Mouse (Mus musculus) cerebellum, postnatal 36 days (tissue): ENCODE measurements around the gene Zfp12.

Experiments used
- DNase-seq, 2 experiments: peaks; one replicate each; pipeline ENCODE4 v3.0.0; 2021 to 2022; ENCODE audit warnings: mixed read lengths in 2 of 2

Gene Zfp12

DNA sequence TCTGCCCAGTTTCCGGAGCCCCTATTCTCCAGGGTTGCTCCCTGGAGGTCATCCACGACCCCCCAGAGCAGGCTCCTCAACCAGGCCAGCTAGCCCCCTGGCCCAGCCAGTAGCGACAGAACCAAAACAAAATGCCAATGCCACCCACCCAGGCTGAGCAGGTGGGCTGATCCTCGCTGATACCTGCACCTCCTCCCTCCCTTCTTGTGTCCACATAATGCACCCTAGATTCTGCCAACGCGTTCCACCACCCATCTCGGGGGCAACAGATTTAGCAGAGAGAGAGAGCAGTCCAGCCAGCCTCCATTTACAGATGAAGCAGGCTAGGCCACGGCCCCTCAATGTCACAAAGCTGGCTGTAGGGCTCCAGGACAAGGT, 34.0 kb downstream of the Zfp12 start:
- DNase-seq, result no peak

DNA sequence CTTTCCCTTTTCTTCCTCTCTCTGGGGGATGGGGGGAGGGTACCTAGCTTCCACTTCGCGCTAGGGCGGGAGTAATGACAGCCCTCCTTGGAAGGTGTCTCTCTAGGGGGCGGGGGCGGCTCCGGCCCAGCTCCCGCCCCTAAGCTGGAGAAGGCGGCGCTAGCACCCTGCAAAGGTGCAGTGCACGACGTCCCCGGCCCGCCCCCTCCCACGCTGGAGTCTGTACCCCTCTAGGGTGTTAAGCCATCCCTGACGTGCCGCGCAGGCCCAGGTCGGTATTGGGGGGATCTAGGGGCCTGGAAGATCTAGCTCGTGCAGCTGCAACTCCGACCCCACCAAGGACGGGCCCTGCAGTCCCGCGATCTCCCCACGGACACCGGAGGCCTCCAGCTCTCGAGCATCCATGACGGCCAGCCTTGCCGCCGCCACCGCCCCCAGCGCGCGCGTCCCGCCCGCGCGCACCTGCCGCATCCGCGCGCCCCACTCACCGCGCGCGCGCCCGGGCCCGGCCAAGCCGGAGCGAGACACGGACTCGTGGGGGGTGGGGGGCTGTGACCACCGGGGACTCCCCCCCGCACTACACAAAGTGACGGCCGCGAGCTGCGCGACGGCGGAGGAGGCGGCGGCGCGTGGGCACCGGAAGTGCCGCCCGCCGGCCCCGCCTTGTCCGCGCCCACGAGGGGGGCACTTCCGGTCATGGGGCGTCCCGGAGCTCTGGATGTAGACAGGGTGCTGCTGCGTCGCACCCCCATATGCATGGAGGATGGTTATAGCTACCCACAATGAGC, 34.6 kb downstream of the Zfp12 start, which contains the start of gene Zfp316:
Gene Zfp316, minus strand, starts transcription at position 660 of the 788 bp plus-strand sequence.
- peak; percentile 78 to 83 for DNase-seq

GRCm38 (mm10) chr5:143270151-143270519, 35.2 kb downstream of the Zfp12 start:
- DNase-seq, result no peak

DNA sequence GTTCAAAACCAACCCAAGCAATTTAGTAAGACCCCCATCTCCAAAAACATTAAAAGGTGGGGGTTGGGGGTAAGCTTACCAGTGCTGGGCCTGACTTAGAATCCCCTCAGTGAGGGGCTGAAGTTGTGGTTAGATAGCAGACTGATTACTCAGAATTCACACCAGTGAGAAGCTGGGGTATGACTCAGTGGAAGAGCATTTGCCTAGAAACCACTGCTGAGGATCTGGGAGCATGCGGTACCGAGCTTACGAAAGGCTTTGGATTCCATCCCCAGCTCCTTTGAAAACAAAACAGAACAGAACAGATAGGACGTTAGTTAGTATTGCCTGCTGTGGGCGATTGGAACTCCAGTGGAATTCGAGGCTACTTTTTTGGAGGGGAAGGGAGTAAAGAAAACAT, 36.7 kb downstream of the Zfp12 start:
- DNase-seq, result no peak

- DNase-seq, result no peak
Observed at GRCm38 (mm10) chr5:143272108-143272507, 37.1 kb downstream of the Zfp12 start.

DNA sequence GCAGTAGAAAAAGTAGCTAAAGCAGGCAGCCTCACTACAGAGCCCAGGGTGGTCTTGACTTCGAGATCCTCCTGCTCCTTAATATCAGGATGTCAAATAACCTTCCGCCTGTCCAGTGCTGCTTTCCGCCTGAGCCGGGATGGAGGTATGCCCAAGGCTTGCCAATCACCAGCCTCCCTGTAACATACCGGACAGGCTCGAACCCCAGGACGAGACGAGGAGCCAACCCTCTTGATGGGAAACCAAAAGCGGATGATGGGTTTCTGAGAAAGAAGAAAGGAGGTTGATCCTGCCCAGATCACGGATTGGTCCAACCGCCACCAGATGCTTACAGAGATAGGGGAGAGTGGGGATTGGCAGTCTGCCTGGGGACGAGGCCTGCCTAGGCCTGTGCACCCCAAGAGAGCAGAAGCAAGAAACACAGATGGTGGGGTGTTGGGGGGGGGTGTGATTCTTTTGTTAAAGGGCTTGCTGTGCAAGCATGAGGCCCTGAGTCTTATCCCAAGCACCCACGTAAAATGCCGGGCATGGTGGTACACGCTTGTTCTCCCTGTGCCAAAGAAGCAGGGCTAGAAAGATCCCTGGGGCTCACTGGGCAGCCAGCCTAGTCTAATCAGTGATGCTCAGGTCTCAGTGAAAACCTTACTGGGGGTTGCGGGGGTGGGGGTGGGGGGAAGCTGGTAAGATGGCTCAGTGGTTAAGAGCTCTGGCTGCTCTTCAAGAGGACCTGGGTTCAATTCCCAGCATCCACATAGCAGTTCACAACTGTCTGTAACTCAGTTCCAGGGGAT, 37.8 kb downstream of the Zfp12 start:
- DNase-seq, result no peak

GRCm38 (mm10) chr5:143275761-143276160, 40.8 kb downstream of the Zfp12 start:
- DNase-seq, result no peak

DNA sequence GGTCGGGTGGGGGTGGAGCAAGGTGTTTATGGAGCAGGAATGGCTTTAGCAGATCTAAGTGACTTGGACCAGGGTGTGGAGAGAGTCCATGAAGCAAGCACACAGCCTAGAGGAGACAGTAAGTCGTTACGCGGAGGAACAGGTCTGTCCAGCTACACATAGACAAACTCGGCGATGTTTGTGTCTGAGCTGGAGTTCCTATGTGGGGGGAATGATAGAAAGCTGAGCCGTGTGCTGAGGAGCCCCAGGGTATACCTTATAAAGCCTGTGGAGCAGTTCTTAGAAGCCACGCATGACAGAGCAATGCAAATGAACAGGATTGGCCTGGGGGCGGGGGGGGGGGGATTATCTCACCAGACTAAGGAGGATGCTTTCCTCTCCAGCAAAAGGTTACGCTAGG, 44.3 kb downstream of the Zfp12 start:
- DNase-seq, result no peak

DNA sequence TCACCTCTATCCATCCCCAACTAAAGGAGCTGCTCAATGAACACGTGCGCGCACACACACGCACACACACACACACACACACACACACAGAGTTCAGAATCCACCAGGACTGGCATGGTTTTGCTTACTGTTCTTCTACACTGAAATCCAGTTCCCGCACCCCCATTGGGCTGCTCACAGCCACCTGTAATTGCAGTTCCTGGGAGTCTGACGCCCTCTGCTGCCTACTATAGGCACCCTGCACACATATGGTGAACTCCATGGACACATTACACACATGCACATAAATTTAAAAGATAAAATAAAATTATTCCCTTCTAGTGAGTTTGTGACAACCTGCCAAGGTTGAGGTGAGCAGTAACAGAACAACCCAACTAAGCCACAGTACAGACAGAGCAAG, 49.8 kb downstream of the Zfp12 start:
- DNase-seq, result no peak

- peak; percentile 54 for DNase-seq
Observed at GRCm38 (mm10) chr5:143287774-143288328, 52.9 kb downstream of the Zfp12 start.

- DNase-seq, result no peak
Observed at GRCm38 (mm10) chr5:143288378-143288911, 53.5 kb downstream of the Zfp12 start.

GRCm38 (mm10) chr5:143289299-143289698, 54.3 kb downstream of the Zfp12 start:
- DNase-seq, result no peak

- no peak for DNase-seq
Observed at GRCm38 (mm10) chr5:143292879-143293278, 57.9 kb downstream of the Zfp12 start.

GRCm38 (mm10) chr5:143293404-143293803, 58.4 kb downstream of the Zfp12 start, which contains the start of gene Zfp853:
TSS of gene Zfp853 (minus strand) at chr5:143293623.
- DNase-seq, result no peak

DNA sequence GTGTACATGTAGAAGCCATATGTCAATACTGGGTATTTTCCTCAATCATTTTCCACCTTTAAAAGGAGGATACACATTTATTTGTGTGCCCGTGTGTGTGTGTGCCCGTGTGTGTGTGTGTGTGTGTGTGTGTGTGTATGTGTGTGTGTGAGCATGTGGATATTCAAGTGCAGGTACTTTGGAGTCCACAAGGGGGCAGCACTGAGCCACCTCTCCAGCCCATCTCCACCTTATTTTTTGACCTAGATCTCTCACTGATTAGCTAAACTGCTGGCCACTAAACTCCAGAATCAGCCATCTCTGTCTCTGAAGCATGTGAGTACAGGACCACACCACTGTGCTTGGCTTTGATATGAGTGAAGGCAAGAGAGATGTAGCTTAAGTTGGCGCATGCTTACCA, 59.9 kb downstream of the Zfp12 start:
- DNase-seq, result no peak

- no peak for DNase-seq
Observed at GRCm38 (mm10) chr5:143295330-143295729, 60.4 kb downstream of the Zfp12 start.

GRCm38 (mm10) chr5:143297986-143298385, 63.0 kb downstream of the Zfp12 start:
- DNase-seq, result no peak

- DNase-seq, result no peak
Observed at GRCm38 (mm10) chr5:143298391-143298790, 63.4 kb downstream of the Zfp12 start.
